Mouse (Mus musculus): ENCODE data around the gene Cldn3. TPM values are rescaled to one million over a fixed set of nuclear protein-coding genes. Genes with fewer than 3 reads are reported as not detected.

The Cldn3 gene
- polyA plus RNA-seq, 1 experiment from 2014 or later = 5.9 TPM

DNA sequence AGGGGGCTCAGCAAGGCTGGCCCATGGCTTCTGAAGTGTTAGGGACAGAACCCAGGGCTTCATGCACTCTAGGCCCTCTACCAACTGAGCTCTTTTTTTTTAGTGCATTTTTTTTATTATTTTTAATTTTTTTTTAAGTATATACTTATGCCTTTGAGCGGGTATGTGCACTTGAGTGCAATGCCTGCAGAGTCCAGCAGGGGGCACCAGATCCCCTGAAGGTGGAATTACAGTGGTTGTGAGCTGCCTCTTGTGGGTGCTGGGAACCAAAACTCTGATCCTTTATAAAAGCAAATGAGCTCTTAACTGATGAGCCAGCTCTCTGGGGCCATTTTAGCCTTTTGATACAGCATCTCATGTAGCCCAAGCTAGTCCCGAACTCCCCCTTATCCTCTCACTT lies 48.6 kb downstream of the Cldn3 start:
- ATAC-seq (no peak), DNase-seq (ENCODE audit: low spot score) (no peak)
- no peaks in the 10 kb centered on the region for H3K36me3 ChIP-seq (ENCODE audit: control insufficient read depth, insufficient read depth, low read length)
- no peaks in the 10 kb centered on the region for H3K4me1 ChIP-seq (ENCODE audit: control insufficient read depth, insufficient read depth, low read length)
- no peak overlapping the region for H3K4me2 ChIP-seq (ENCODE audit: low read length)
- 98% methylated on average over 2 of the region's 2 CpGs for WGBS
- H3K27me3 ChIP-seq (replicated peaks; ENCODE audit: control insufficient read depth, insufficient read depth, low read length) = no peaks in the 10 kb centered on the region
- H3K27ac ChIP-seq (ENCODE audit: low read depth, low read length) = no peak overlapping the region
- no peak overlapping the region for H3K9ac ChIP-seq (ENCODE audit: low read length)
- H3K4me3 ChIP-seq (ENCODE audit: low read depth, low read length) = no peak overlapping the region
- no peaks in the 10 kb centered on the region; the same call in 1 of the 2 replicates for H3K9me3 ChIP-seq (replicated peaks; ENCODE audit: control insufficient read depth, low read length)

DNA sequence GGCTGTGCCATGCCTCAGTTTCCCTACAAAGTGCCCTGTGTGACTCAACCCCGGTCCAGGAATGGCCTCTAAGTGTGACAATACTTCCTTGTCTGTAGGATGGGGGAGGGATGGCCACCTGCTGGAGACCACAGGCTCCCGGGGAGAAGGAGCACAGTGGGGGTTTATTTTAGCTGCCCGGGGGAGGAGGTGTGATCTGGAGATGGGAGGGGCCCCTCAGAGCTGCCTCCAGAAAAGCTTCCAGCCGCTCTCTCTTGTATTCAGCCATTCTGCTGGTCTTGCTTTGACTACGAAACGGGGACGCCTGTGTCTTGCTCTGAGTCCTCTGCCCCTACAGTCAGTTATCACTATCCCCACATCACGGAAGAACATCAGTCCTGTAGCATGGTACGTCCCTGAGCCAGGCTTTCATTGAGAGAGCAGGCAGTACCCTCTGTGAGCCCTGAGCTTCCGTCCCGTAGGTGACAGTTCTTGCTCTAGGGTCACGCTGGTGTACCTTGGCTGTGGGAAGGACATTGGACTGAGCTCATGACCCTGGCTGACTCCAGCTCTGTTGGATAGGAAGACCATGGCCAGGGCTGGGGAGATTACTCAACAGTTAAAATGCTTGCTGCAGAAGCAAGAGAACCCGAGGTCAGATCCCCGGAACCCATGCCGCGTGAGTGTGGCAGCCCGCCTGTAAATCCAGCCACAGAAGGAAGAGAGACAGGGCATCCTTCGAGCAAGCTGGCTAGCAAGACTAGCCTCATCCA lies 49.8 kb downstream of the Cldn3 start:
- H3K27ac ChIP-seq (ENCODE audit: low read depth, low read length) = no peak overlapping the region
- no peaks in the 10 kb centered on the region; the same call in 1 of the 2 replicates for H3K9me3 ChIP-seq (replicated peaks; ENCODE audit: control insufficient read depth, low read length)
- ATAC-seq (no peak), DNase-seq (ENCODE audit: low spot score) (no peak)
- no peak overlapping the region for H3K4me3 ChIP-seq (ENCODE audit: low read depth, low read length)
- H3K27me3 ChIP-seq (replicated peaks; ENCODE audit: control insufficient read depth, insufficient read depth, low read length) = no peaks in the 10 kb centered on the region
- H3K36me3 ChIP-seq (ENCODE audit: control insufficient read depth, insufficient read depth, low read length) = no peaks in the 10 kb centered on the region
- WGBS = 69% methylated on average over 18 of the region's 18 CpGs
- no peaks in the 10 kb centered on the region for H3K4me1 ChIP-seq (ENCODE audit: control insufficient read depth, insufficient read depth, low read length)
- no peak overlapping the region for H3K9ac ChIP-seq (ENCODE audit: low read length)
- H3K4me2 ChIP-seq (ENCODE audit: low read length) = no peak overlapping the region

Other genes starting within 250 kb of the Cldn3 start
- 4.1 and 6.0 TPM in 2 replicates for gene Eln, start 238.9 kb upstream of the Cldn3 start, polyA plus RNA-seq (2014; fragmentation: Nextera tagmentation; extraction: Ambion mirVana)
- not detected in 2 replicates for gene Tmem270, start 79.5 kb upstream of the Cldn3 start, polyA plus RNA-seq (2014; fragmentation: Nextera tagmentation; extraction: Ambion mirVana)
- gene Cldn13, start 70.7 kb upstream of the Cldn3 start, polyA plus RNA-seq (2014; fragmentation: Nextera tagmentation; extraction: Ambion mirVana) = 0.22 TPM in 1 of 2 replicates, not detected in the other
- 6.3 and 9.4 TPM in 2 replicates for gene Mettl27, start 53.8 kb upstream of the Cldn3 start, polyA plus RNA-seq (2014; fragmentation: Nextera tagmentation; extraction: Ambion mirVana)
- not detected in 2 replicates for gene Cldn4, start 39.3 kb upstream of the Cldn3 start, polyA plus RNA-seq (2014; fragmentation: Nextera tagmentation; extraction: Ambion mirVana)
- gene Abhd11, start 22.9 kb downstream of the Cldn3 start, polyA plus RNA-seq (2014; fragmentation: Nextera tagmentation; extraction: Ambion mirVana) = 66.9 and 70.7 TPM in 2 replicates
- gene Stx1a, start 37.3 kb downstream of the Cldn3 start, polyA plus RNA-seq (2014; fragmentation: Nextera tagmentation; extraction: Ambion mirVana) = 57.0 and 78.5 TPM in 2 replicates
- gene Dnajc30, start 78.0 kb downstream of the Cldn3 start, polyA plus RNA-seq (2014; fragmentation: Nextera tagmentation; extraction: Ambion mirVana) = 36.3 and 38.8 TPM in 2 replicates
- 89.1 and 92.7 TPM in 2 replicates for gene Bud23, start 78.7 kb downstream of the Cldn3 start, polyA plus RNA-seq (2014; fragmentation: Nextera tagmentation; extraction: Ambion mirVana)
- 25.0 and 28.9 TPM in 2 replicates for gene Vps37d, start 92.1 kb downstream of the Cldn3 start, polyA plus RNA-seq (2014; fragmentation: Nextera tagmentation; extraction: Ambion mirVana)
- gene Mlxipl, start 103.7 kb downstream of the Cldn3 start, polyA plus RNA-seq (2014; fragmentation: Nextera tagmentation; extraction: Ambion mirVana) = 0.36 and 0.64 TPM in 2 replicates
- gene Tbl2, start 163.4 kb downstream of the Cldn3 start, polyA plus RNA-seq (2014; fragmentation: Nextera tagmentation; extraction: Ambion mirVana) = 16.3 and 17.4 TPM in 2 replicates
- gene Bcl7b, start 182.1 kb downstream of the Cldn3 start, polyA plus RNA-seq (2014; fragmentation: Nextera tagmentation; extraction: Ambion mirVana) = 47.4 and 48.9 TPM in 2 replicates
- gene Baz1b, start 201.1 kb downstream of the Cldn3 start, polyA plus RNA-seq (2014; fragmentation: Nextera tagmentation; extraction: Ambion mirVana) = 35.5 and 44.3 TPM in 2 replicates

All from forebrain, embryonic 14.5 days (tissue).